21 mouse cellular contexts compared by ENCODE assay signal in the genomic region with DNA sequence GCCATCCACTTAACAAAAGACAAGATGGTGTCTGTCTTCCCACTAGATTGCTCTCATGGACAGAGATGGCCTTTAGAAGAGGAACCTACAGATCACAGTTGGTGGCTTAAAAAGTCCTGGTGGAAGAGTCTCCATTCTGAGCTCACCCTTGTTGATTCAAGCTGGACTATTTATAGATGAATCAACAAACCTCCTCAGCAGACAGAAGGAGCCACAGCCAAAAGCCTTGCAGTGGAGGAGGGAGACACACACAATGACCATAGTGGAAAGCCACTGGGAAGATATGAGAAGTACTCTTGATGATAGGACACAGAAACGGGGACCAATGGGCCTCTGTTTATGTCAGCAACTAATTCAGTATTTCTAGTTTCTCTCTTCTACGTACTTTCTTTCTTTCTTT.
DNase-seq lines count a peak whose midpoint lies in the region; TF ChIP-seq lines count a peak whose summit lies in the region.
"Had no signal": no experiment of that assay in that cellular context is flagged by ENCODE, and none has a peak within 500 bp of the region (broad histone marks: within the 10 kb centered on the region; RNA-seq: fewer than 3 reads in every experiment).

No protein-coding gene starts in this region.

- H3K4me3 ChIP-seq in layer of hippocampus, adult 2 months = no peak overlapping the region
- H3K4me3 ChIP-seq: forebrain, embryonic 10.5 days; forebrain, embryonic 13.5 days; heart, embryonic 12.5 days; heart, embryonic 15.5 days had no signal

- intact Hi-C loops in heart, postnatal 36 days (cut with DNase I) = no loop called here

- peak; percentile 79 for DNase-seq in heart, adult 11 months
- DNase-seq in heart, postnatal 36 days = no peak
- no peak for DNase-seq in layer of hippocampus, adult 2 months (ENCODE audit: low spot score in 2 of 2)
- DNase-seq in layer of hippocampus, postnatal 36 days = no peak
- peak; percentile 23 for DNase-seq in NIH3T3 (ENCODE audit: low read depth)
- DNase-seq in neural tube, embryonic 10.5 days (ENCODE audit: extremely low spot score, low spot score) = no peak
- DNase-seq: adrenal gland, adult 2 months; adrenal gland, postnatal 14 days; B cell, adult 2 months; cerebellum, adult 18-20 months; cerebellum, adult 9-10 months; cerebellum, postnatal 14 days; gastrocnemius, postnatal 14 days; heart, postnatal 10 days; heart, postnatal 4 days had no signal

- no peak for TF ChIP-seq CTCF in layer of hippocampus, adult 2 months (conservative IDR thresholded peaks at IDR 0.05)

- 0 out of 2 replicates have a peak overlapping the region, but pooled peaks have one; percentile 7 for H3K27ac ChIP-seq in layer of hippocampus, adult 2 months
- H3K27ac ChIP-seq: forebrain, embryonic 10.5 days; forebrain, embryonic 13.5 days; heart, embryonic 15.5 days; hindbrain, embryonic 14.5 days; hindbrain, postnatal 0 days had no signal

Comparison
In these comparisons a context has a peak if more than half of its experiments do, and no peak if none do; other contexts are left out.
1. DNase-seq: peak in heart, adult 11 months (single experiment) and NIH3T3 (single experiment); none in heart, postnatal 36 days (0 of 2), layer of hippocampus, adult 2 months (0 of 2), layer of hippocampus, postnatal 36 days (0 of 2) and neural tube, embryonic 10.5 days (single experiment).